Mouse (Mus musculus): ENCODE results near the gene Prr14l. TPM values are rescaled to one million over a fixed set of nuclear protein-coding genes. Genes with fewer than 3 reads are reported as not detected.
"Not testable (repeated sequence)": the region's sequence is repeated elsewhere in the genome, so short reads cannot be mapped to it uniquely, and the experiment has no call there.

Prr14l gene
- polyA plus RNA-seq, 1 experiment, result not detected

DNA sequence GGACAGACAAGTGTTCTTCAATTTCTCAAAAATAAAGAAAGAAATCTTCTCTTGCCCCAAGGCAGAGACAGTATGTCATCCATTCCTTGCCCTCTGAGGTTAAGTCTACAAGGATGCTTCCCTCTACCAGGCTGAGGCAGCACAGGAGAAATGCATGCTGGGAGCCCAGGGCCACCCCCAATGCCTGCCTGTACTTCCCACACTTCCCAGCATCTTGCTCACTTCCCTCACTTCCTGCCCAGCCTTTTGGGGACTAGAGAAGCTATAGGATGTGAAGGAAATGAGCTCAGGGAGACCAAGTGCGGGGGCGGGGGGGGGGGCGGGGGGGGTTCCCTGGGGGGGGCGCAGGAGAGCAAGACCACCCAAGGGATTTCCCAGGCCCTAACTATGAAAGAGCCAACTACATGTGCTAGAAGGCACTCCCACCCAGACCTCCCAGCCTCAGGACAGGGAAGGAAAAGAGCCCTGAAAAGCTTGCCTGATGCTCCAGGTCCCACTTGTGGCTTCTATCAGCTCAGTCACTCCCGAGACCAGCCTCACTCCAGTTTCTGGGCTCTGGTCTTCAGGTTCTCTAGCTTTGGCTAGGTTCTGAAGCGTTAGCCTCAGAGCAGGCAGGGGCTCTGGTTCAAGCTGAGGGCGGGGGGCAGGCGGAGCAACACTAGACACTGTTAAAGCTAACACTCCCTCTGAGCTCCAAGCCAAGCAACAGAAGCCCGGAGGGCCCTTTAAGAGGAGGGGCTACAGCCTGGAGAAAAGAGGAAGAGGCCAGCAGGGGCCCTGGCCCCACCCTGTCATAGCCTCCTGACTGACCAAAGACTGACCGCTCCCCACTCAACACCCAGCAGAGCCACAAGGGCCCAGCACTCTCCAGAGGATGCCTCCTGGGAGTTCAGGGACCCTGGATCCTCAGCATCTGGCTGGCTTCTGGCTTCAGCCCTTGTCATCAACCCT, 108.1 kb downstream of the Prr14l start:
- WGBS, result 16% methylated on average over 10 of the region's 10 CpGs
- no peak for TF ChIP-seq CTCF (IDR thresholded peaks at IDR 0.05; ENCODE audit: insufficient read depth, low read depth, low read length)
- no peak for TF ChIP-seq POLR2A (IDR thresholded peaks at IDR 0.05; ENCODE audit: insufficient read depth, low read depth, low read length)
- peaks cover 33% of the 10 kb centered on the region for H3K4me1 ChIP-seq (ENCODE audit: control insufficient read depth, insufficient read depth, low read length)
- peak overlapping the region; percentile 24; the same call in 1 of the 2 replicates for H3K27ac ChIP-seq (ENCODE audit: insufficient read depth, low read depth, low read length)
- H3K4me3 ChIP-seq (ENCODE audit: insufficient read depth, low read depth, low read length), result peak overlapping the region; percentile 38

DNA sequence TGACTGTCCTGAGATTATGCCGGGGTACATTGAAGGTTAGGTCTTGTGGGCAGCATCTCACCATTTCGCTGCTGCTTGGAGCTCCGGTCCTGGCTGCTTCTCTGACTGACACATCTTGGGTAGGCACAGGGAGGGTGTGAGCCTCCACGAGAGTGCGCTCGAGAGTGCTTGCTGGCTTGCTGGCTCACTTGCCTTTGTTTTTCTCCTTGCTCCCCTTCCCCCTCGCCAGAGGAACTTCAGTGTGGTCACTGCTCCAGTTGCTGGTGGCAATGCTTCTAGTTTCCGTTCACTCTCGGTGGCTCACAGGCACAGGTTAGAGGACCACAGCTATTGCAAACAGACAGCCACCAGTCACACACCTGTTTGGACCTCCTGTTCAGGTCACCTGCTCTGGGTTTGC, 111.9 kb downstream of the Prr14l start:
- peak overlapping the region; percentile 90 for H3K27ac ChIP-seq (ENCODE audit: insufficient read depth, low read depth, low read length)
- H3K4me1 ChIP-seq (ENCODE audit: control insufficient read depth, insufficient read depth, low read length), result peaks cover 40% of the 10 kb centered on the region
- 17% methylated on average over 9 of the region's 9 CpGs for WGBS
- peak overlapping the region; percentile 38 for H3K4me3 ChIP-seq (ENCODE audit: insufficient read depth, low read depth, low read length)
- TF ChIP-seq CTCF (IDR thresholded peaks at IDR 0.05; ENCODE audit: insufficient read depth, low read depth, low read length), result no peak
- TF ChIP-seq POLR2A (IDR thresholded peaks at IDR 0.05; ENCODE audit: insufficient read depth, low read depth, low read length), result no peak

DNA sequence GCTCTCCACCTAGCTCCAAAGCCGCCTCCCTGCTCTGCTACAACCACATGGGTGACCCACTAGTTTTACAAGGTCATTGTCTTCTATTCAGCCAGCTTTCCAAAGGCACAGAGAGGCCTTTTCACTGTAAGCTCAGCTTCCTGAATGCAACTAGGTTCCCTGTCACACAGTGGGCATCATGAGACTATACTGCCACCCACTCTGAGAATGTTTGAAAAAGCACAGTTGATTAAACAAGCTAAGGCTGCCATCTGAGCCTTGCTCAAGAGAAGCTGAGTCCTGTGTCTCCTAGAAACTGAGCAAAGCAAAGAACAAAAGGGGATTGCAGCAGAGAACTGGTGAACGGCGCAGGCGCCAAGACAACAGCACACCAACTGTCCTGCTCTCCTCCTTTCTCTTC, 112.7 kb downstream of the Prr14l start:
- Histone ChIP-seq H3K4me1 (ENCODE audit: control insufficient read depth, insufficient read depth, low read length) (peaks cover 38% of the 10 kb centered on the region), H3K27ac (ENCODE audit: insufficient read depth, low read depth, low read length) (peak overlapping the region; percentile 90), H3K4me3 (ENCODE audit: insufficient read depth, low read depth, low read length) (peak overlapping the region; percentile 38; the same call in 1 of the 2 replicates)
- 44% methylated on average over 4 of the region's 4 CpGs for WGBS

DNA sequence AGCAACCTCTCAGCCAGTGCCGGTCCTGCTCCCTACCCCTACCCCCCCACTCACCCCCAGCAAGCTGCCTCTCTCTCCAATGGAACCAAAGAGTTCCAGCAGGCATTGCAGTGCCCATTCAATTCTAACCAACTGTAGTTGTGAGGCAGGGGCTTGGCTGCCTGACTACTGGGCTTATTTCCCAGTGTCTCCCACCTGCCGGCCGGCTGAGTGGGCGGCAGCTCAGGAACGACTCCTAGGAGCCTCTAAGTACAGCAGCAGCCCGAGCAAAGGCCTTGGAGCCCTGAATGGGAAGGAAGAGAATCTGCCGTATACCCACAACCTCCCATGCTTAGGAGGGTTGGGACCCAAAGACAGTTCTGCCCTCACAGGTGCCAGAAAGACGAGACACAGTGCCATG, 113.2 kb downstream of the Prr14l start:
- H3K27ac ChIP-seq (ENCODE audit: insufficient read depth, low read depth, low read length), result peak overlapping the region; percentile 75
- WGBS, result 32% methylated on average over 8 of the region's 8 CpGs
- H3K4me1 ChIP-seq (ENCODE audit: control insufficient read depth, insufficient read depth, low read length), result peaks cover 33% of the 10 kb centered on the region
- not testable (repeated sequence) for H3K4me3 ChIP-seq (ENCODE audit: insufficient read depth, low read depth, low read length)

DNA sequence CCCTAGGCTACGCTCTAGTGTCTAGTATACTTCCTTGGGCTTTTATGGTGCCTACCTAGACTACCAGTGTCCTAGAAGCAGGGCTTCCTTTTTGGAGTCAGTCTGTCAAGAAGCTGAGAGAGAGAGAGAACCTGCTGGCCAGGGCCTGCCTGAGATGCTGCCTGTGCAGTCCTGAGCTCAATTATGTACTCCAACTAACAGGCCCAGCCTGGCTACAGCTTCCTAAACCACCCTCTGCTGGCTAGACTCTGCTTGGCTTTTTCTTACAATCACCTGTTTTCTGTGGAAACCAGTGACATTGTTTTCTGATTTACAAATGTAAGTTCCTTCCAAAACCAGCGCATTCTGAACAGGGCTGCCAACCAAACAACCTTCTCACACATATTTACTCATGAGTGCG, 113.9 kb downstream of the Prr14l start:
- TF ChIP-seq CTCF (IDR thresholded peaks at IDR 0.05; ENCODE audit: insufficient read depth, low read depth, low read length) (no peak), POLR2A (IDR thresholded peaks at IDR 0.05; ENCODE audit: insufficient read depth, low read depth, low read length) (no peak)
- H3K4me1 ChIP-seq (ENCODE audit: control insufficient read depth, insufficient read depth, low read length), result peaks cover 28% of the 10 kb centered on the region
- 77% methylated on average over 3 of the region's 3 CpGs for WGBS
- no peak overlapping the region for H3K27ac ChIP-seq (ENCODE audit: insufficient read depth, low read depth, low read length)
- H3K4me3 ChIP-seq (ENCODE audit: insufficient read depth, low read depth, low read length), result no peak overlapping the region

Other genes with a start within 250 kb of the Prr14l start
- gene Yes1, start 243.1 kb downstream of the Prr14l start, polyA plus RNA-seq (2012; ENCODE audit: insufficient read depth, insufficient read length, low replicate concordance, missing spikeins), result not detected in 2 replicates
- gene Pisd, start 68.6 kb downstream of the Prr14l start, polyA plus RNA-seq (2012; ENCODE audit: insufficient read depth, insufficient read length, low replicate concordance, missing spikeins), result not detected in 2 replicates
- gene Gm20671, start 27.1 kb downstream of the Prr14l start, polyA plus RNA-seq (2012; ENCODE audit: insufficient read depth, insufficient read length, low replicate concordance, missing spikeins), result not detected in 2 replicates
- 384 TPM in 1 of 2 replicates, not detected in the other for gene Depdc5, start 9.4 kb upstream of the Prr14l start, polyA plus RNA-seq (2012; ENCODE audit: insufficient read depth, insufficient read length, low replicate concordance, missing spikeins)
- 1,490 TPM in 1 of 2 replicates, not detected in the other for gene Ywhah, start 164.6 kb upstream of the Prr14l start, polyA plus RNA-seq (2012; ENCODE audit: insufficient read depth, insufficient read length, low replicate concordance, missing spikeins)
- not detected in 2 replicates for gene Slc5a1, start 250.0 kb upstream of the Prr14l start, polyA plus RNA-seq (2012; ENCODE audit: insufficient read depth, insufficient read length, low replicate concordance, missing spikeins)